Mouse (Mus musculus) heart, postnatal 36 days (tissue): ENCODE results near the gene Nipa1. TPM values are rescaled to one million over a fixed set of nuclear protein-coding genes. Genes with fewer than 3 reads are reported as not detected.

Experiments
- DNase-seq, 2 experiments: peaks; one replicate each; pipeline ENCODE4 v3.0.0; 2021 to 2022
- intact Hi-C: fragments of 180-260 bp; cut with DNase I; formaldehyde crosslinking; loops from one replicate; pipeline ENCODE4 v1.15.1; 2025
- total RNA-seq, 2 experiments: library from RNA; stranded (reverse); gene quantifications; 2 replicates each; pipeline ENCODE4 v1.2.3; 2021

The Nipa1 gene
- total RNA-seq, 2 experiments from 2014 or later = 5.8 to 5.9 TPM

GRCm38 (mm10) chr7:55957916-55958315 is 61.8 kb downstream of the Nipa1 start:
- intact Hi-C loops = no loop called here
- DNase-seq = no peak

DNA sequence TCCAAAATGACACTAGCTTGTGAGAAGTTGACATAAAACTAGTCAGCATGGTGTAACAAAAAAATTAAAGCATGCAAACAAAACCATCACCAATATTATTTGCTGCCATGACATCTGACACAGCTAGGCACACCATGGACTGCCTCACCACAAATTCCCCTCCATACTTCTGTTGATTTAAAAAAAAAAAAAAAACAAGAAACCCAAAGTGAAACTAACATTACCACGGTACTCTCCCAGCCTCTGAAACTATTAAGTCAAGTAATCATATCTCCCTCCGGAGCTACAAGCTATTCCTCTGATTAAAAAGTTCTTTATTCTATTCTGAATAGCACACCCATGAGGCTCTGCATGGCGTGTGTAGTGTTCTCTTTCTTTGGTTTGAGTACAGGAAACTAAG is 62.6 kb downstream of the Nipa1 start:
- intact Hi-C loops = no loop called here

GRCm38 (mm10) chr7:55956054-55956453 is 63.7 kb downstream of the Nipa1 start:
- intact Hi-C loops = no loop called here
- no peak for DNase-seq

More for the DNA sequence above, 62.6 kb downstream of the Nipa1 start:
- DNase-seq = no peak

- intact Hi-C loops = no loop called here
- DNase-seq = no peak
Measured at GRCm38 (mm10) chr7:55938341-55938740, 81.4 kb downstream of the Nipa1 start.

- intact Hi-C loops = no loop called here
Measured at GRCm38 (mm10) chr7:55935025-55935424, 84.7 kb downstream of the Nipa1 start.

DNA sequence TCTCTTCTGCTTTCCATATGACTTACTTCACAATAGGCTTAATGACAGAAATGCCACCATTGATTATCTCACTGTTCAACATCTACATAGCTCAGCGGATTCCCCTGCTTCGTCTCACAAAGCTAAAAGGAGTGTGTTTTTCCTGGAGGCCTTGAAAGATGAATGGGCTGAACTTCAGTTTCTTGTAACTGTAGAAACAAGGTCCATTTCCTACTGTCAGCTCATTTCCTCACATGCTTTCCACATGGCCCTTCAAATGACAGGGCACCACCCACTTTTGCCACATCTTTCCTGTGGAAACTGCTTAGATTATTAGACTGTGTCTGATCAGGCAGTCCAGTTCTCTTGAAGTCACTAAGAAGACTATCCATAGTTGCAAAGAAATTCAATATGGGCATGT is 91.1 kb downstream of the Nipa1 start:
- DNase-seq = no peak
- intact Hi-C loops = no loop called here

More at GRCm38 (mm10) chr7:55935025-55935424, 84.7 kb downstream of the Nipa1 start:
- no peak for DNase-seq

Other genes starting within 250 kb of the Nipa1 start
- 10 to 100 TPM in 1 of 2 experiments, 1 to 10 TPM in 1; 10.0 to 10.7 TPM for gene Tubgcp5, start 225.8 kb downstream of the Nipa1 start, total RNA-seq
- gene Cyfip1, start 178.2 kb downstream of the Nipa1 start, total RNA-seq = 10 to 100 TPM; 39.0 to 42.1 TPM
- gene Nipa2, start 57.5 kb downstream of the Nipa1 start, total RNA-seq = 10 to 100 TPM; 41.2 to 48.9 TPM
- gene Herc2, start 30.2 kb upstream of the Nipa1 start, total RNA-seq = 10 to 100 TPM; 43.4 to 45.9 TPM
- gene Oca2, start 219.8 kb upstream of the Nipa1 start, total RNA-seq = not detected